Mouse (Mus musculus) C3H10T1/2 (cell line): ENCODE data around the gene Samd3. TPM values are rescaled to one million over a fixed set of nuclear protein-coding genes. Genes with fewer than 3 reads are reported as not detected.

Source experiments
- polyA plus RNA-seq, 2 experiments: library from polyadenylated mRNA; unstranded; fragments of >200 nt; fragmentation: generic; extraction: Trizol; gene quantifications; one replicate each; pipeline ENCODE4 v1.2.1; 2012; ENCODE audit warnings: missing spikeins in 2 of 2

The Samd3 gene
- not detected for polyA plus RNA-seq

DNA sequence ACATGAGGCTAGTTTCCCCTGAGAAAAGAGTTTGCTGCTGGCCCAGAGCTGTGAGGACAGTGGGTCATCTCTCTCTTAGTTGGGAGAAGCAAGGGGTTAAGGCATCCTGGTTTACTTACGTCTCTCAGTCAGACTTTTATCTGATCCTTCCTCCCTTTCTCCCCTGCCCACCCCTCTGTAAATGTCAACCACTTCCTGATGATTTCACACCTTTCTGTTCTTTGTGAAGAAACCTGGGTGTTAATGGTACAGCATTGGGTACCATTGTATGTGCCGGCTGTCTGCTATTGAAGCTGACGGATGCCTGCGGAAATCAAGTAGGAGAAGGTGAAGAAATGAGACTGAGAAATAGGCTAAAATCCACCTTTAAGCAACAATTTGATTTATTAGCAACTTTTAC, at the start of gene Samd3:
Samd3 (plus strand) TSS at position 220 of the 400 bp plus-strand sequence.

Other genes starting within 250 kb of the Samd3 start
- not detected for gene Gm9767, start 151.5 kb upstream of the Samd3 start, polyA plus RNA-seq
- gene Tmem200a, start 150.7 kb upstream of the Samd3 start, polyA plus RNA-seq = under 1 TPM in 1 of 2 experiments, not detected in 1; 0.15 TPM
- gene L3mbtl3, start 146.3 kb downstream of the Samd3 start, polyA plus RNA-seq = 10 to 100 TPM in 1 of 2 experiments, 1 to 10 TPM in 1; 1.1 to 29.7 TPM